Mouse (Mus musculus): ENCODE measurements around the gene Rnf223. TPM values are rescaled to one million over a fixed set of nuclear protein-coding genes. Genes with fewer than 3 reads are reported as not detected.

Gene Rnf223
- not detected for polyA plus RNA-seq (2014; fragmentation: Illumina TruSeq; extraction: RNeasy Lipid Tissue Mini Kit (QIAGEN cat#74804); ENCODE audit: low read depth, low replicate concordance)

DNA sequence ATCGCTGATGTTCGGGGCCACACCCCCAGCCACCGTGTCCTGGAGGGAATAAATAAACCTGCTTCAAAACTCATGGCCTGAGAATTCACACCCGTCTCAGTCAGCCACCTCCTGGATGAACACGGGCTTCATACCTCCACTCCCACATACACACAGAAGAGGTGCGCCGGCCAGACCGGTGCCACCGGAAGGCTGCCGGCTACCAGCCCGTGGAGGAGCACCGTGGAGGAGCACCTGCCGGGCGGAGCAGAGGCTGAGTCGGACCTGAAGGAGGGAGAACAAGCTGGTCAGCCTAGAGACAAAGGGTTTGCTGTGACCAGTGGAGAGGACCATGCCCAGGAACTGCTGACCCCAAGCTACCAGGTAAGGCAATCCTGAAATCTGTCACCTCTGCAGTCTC is at the start of gene Rnf223:
Gene Rnf223 (plus strand): TSS at position 78 of the 400 bp plus-strand sequence.

DNA sequence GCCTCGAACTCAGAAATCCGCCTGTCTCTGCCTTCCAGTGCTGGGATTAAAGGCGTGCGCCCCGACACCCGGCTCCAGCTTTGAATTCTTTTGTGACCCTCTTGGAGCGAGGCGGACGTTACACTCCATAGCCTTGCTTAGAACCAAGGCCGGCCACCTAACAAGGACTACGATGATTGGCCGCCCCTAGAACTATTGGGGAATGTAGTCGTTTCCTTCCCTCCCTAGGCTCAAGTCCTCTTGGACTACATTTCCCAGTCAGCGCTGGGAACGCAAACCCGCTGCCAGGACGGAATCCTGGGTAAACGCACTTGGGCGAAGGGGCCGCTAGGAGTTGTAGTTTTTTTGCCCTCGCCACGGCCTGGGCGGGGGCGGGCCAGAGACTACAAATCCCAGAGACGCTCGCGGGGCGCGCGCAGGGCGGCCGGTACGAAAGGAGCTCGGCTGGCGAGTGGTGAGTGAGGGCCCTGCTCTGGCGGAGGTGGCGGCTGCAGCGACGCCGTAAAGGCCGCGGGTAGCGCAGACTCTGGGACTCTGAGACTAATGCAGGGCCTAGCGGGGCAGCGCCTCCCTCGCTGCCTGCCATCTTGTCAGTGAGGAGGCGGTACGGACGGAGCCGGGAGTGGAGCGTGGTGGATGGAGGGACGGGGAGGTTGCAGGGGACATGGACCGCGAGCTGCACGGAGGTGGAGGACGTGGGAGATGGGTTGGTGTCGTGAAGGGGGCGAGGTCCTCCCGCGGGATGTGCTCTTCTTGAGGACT is 20.6 kb upstream of the Rnf223 start, which contains the start of gene 9430015G10Rik:
Gene 9430015G10Rik (plus strand): TSS at position 413 of the 762 bp plus-strand sequence.

Other genes starting within 250 kb of the Rnf223 start
- 2.5 TPM for gene Pusl1, start 238.7 kb upstream of the Rnf223 start, polyA plus RNA-seq (2014; fragmentation: Illumina TruSeq; extraction: RNeasy Lipid Tissue Mini Kit (QIAGEN cat#74804); ENCODE audit: low read depth, low replicate concordance)
- gene Acap3, start 238.7 kb upstream of the Rnf223 start, polyA plus RNA-seq (2014; fragmentation: Illumina TruSeq; extraction: RNeasy Lipid Tissue Mini Kit (QIAGEN cat#74804); ENCODE audit: low read depth, low replicate concordance): 0.08 TPM
- 41.7 TPM for gene Ube2j2, start 186.7 kb upstream of the Rnf223 start, polyA plus RNA-seq (2014; fragmentation: Illumina TruSeq; extraction: RNeasy Lipid Tissue Mini Kit (QIAGEN cat#74804); ENCODE audit: low read depth, low replicate concordance)
- not detected for gene C1qtnf12, start 168.2 kb upstream of the Rnf223 start, polyA plus RNA-seq (2014; fragmentation: Illumina TruSeq; extraction: RNeasy Lipid Tissue Mini Kit (QIAGEN cat#74804); ENCODE audit: low read depth, low replicate concordance)
- gene B3galt6, start 137.9 kb upstream of the Rnf223 start, polyA plus RNA-seq (2014; fragmentation: Illumina TruSeq; extraction: RNeasy Lipid Tissue Mini Kit (QIAGEN cat#74804); ENCODE audit: low read depth, low replicate concordance): 1.3 TPM
- gene Sdf4, start 137.6 kb upstream of the Rnf223 start, polyA plus RNA-seq (2014; fragmentation: Illumina TruSeq; extraction: RNeasy Lipid Tissue Mini Kit (QIAGEN cat#74804); ENCODE audit: low read depth, low replicate concordance): 98.4 TPM
- gene Tnfrsf4, start 116.7 kb upstream of the Rnf223 start, polyA plus RNA-seq (2014; fragmentation: Illumina TruSeq; extraction: RNeasy Lipid Tissue Mini Kit (QIAGEN cat#74804); ENCODE audit: low read depth, low replicate concordance): not detected
- gene Tnfrsf18, start 104.3 kb upstream of the Rnf223 start, polyA plus RNA-seq (2014; fragmentation: Illumina TruSeq; extraction: RNeasy Lipid Tissue Mini Kit (QIAGEN cat#74804); ENCODE audit: low read depth, low replicate concordance): not detected
- gene Ttll10, start 71.1 kb upstream of the Rnf223 start, polyA plus RNA-seq (2014; fragmentation: Illumina TruSeq; extraction: RNeasy Lipid Tissue Mini Kit (QIAGEN cat#74804); ENCODE audit: low read depth, low replicate concordance): not detected
- 1.2 TPM for gene 9430015G10Rik, start 20.5 kb upstream of the Rnf223 start, polyA plus RNA-seq (2014; fragmentation: Illumina TruSeq; extraction: RNeasy Lipid Tissue Mini Kit (QIAGEN cat#74804); ENCODE audit: low read depth, low replicate concordance)
- 6.9 TPM for gene Agrn, start 67.0 kb downstream of the Rnf223 start, polyA plus RNA-seq (2014; fragmentation: Illumina TruSeq; extraction: RNeasy Lipid Tissue Mini Kit (QIAGEN cat#74804); ENCODE audit: low read depth, low replicate concordance)
- gene Isg15, start 70.3 kb downstream of the Rnf223 start, polyA plus RNA-seq (2014; fragmentation: Illumina TruSeq; extraction: RNeasy Lipid Tissue Mini Kit (QIAGEN cat#74804); ENCODE audit: low read depth, low replicate concordance): 1.6 TPM
- gene AW011738, start 72.8 kb downstream of the Rnf223 start, polyA plus RNA-seq (2014; fragmentation: Illumina TruSeq; extraction: RNeasy Lipid Tissue Mini Kit (QIAGEN cat#74804); ENCODE audit: low read depth, low replicate concordance): 1.0 TPM
- gene Perm1, start 85.4 kb downstream of the Rnf223 start, polyA plus RNA-seq (2014; fragmentation: Illumina TruSeq; extraction: RNeasy Lipid Tissue Mini Kit (QIAGEN cat#74804); ENCODE audit: low read depth, low replicate concordance): not detected
- gene Plekhn1, start 104.3 kb downstream of the Rnf223 start, polyA plus RNA-seq (2014; fragmentation: Illumina TruSeq; extraction: RNeasy Lipid Tissue Mini Kit (QIAGEN cat#74804); ENCODE audit: low read depth, low replicate concordance): 0.90 TPM
- 4.3 TPM for gene Noc2l, start 105.5 kb downstream of the Rnf223 start, polyA plus RNA-seq (2014; fragmentation: Illumina TruSeq; extraction: RNeasy Lipid Tissue Mini Kit (QIAGEN cat#74804); ENCODE audit: low read depth, low replicate concordance)
- not detected for gene Samd11, start 125.1 kb downstream of the Rnf223 start, polyA plus RNA-seq (2014; fragmentation: Illumina TruSeq; extraction: RNeasy Lipid Tissue Mini Kit (QIAGEN cat#74804); ENCODE audit: low read depth, low replicate concordance)
- gene Vmn2r-ps159, start 200.6 kb downstream of the Rnf223 start, polyA plus RNA-seq (2014; fragmentation: Illumina TruSeq; extraction: RNeasy Lipid Tissue Mini Kit (QIAGEN cat#74804); ENCODE audit: low read depth, low replicate concordance): not detected

All from liver, adult 10 weeks (tissue).